Mouse (Mus musculus): ENCODE measurements around the gene Ankrd60.

Gene Ankrd60

DNA sequence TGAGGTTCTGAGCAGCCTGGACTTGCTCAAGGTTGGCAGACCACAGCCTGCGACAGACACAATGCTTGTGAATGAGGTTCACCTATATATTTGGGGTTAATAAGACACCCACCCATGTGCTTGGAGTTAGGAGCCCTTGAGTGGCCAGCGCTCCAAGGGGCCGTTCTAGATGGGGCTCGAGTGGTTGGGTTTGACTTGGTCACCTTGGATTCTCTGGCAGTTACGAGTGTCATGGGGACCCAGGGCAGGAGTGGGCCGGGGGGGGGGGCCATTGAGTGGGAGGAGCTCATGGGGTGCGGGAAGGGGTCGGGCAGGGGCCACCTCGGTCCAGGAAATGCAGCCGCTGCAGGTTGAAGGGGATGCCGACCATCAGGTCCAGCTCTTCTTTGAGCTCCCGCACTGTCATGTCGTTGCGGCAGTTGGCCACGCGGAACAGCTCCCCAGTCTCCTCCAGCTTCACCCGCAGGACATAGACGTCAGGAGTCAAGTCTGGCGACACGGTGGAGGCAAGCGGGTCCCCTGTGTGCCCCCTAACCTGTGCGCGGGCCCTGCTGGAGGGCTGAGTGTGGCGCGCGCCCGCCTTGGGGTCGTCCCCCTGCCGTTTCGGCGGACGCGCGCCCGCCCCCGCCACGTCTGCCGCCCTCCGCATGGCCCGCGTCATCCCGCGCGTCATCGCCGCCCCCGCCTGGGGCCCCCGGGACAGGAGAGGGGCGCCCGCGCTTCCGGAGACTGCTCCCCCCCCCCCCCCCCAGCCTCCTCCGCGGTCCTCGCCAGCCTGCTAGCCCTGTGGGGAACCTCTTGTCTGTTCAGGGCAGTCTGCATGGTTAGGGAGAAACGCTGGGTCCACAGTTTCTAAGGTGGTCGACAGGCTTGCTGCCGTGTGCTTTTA, at the start of gene Ankrd60:
Gene Ankrd60 (minus strand): TSS at position 697 of the 889 bp plus-strand sequence.
- DNase-seq, result no peak

DNA sequence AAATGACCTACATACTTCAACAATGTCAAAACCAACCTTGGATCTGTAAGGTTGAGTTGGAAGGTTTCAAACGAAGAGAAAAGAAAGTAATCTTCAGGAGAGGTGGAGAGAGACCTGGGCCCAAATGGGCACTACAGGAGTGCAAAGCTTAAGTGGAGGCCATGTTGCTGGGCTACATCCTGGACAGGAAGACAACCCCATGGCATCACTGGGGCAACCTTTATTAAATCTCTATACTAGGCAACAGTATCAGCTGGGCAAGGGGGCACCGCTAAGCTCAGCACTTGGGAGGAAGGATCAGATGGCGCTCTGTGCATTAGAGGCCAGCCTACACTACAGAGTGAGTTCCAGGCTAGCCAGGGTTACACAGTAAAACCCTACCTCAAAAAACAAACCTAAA, 47.6 kb upstream of the Ankrd60 start:
- no peak for DNase-seq

DNA sequence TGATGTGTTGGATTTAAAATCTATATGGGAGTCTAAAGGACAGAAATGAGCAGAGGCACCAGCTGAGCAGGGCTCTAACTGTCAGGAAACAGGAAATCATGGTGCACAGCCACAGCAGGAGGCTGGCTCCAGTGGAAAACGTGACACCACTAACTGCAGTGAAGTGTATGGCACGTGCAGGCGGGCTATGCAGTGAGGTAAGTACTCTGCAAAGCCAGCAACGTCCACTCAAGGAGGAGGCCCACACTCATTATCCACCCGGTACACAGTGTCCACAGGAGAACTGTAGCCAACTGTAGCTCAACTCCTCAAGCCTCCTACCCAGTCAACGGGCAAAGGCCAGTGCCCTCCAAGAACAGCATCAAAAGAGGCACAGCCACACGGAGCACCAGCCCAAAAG, 46.5 kb upstream of the Ankrd60 start:
- DNase-seq, result no peak

GRCm38 (mm10) chr2:173622173-173622601, 44.0 kb upstream of the Ankrd60 start:
- no peak for DNase-seq

DNA sequence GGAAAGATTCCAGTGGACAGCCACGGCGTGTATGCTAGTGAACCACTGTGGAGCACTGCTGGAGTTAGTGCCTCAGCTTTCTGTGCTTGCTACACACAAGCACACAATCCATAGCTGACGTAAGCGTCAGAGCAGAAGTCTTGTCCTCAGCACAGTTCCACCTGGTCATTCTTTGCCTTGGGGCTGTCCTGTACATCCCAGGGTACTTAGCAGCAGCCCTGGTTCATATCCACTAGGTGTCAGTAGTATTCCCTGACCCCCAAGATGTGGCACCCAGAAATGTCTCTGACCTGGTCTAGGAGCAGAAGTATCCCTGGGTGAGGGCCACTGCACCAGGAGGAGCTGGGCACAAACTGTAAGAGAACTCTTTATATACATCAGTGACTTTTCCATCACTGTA, 42.5 kb upstream of the Ankrd60 start:
- DNase-seq, result no peak

DNA sequence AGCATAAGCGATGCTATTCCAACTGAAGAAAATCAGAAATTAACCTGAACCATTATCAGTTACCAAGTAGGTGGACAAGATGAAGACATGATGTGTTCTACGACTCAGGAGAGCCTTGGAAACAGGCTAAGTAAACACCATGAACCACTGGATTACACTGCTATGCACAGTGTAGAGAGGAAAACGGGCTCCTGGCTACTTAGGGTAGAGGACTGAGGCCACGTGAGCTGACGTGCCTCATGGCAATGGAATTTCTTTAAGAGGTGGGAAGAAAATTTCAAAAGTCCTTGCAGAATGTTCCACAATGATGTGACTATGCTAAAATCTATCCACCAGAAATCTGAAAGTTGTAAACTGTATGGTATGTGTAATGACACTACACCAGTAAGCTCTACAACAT, 41.0 kb upstream of the Ankrd60 start:
- DNase-seq, result no peak

- no peak for DNase-seq
These were observed 38.0 kb upstream of the Ankrd60 start for GRCm38 (mm10) chr2:173616156-173616555.

DNA sequence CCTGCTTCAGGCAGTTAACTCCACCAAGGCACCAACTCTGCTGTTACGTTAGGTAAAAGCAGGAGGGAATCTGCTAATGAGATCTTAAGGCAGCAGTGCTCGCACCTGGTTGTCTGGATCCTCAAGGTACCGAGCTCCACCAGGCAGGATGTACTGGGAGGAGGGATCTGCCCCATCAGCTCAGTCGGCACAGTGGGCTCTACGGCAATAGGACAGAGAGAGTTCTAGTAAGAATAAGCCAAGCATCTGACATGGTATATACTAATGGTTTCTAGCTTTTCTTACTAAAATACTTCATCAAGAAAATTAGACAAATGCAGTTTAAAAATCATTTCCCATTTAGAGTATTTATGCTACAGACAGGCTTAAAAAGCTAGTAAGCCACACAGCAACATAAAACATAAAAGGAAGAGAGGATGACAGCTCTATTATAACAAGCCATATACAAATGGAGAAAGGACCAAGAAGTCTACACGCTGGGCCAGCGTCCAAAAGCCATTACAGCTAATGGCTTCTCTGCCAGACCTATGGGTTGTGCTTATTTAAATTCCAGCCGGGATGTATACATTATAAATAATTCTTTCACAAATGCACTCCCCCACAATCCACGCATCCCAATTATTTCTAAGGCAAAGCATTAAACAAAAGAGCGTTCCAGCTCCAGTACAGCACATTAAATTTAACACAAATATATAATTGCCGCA, 37.4 kb upstream of the Ankrd60 start:
- DNase-seq, result no peak

- no peak for DNase-seq
These were observed 30.1 kb upstream of the Ankrd60 start for GRCm38 (mm10) chr2:173608020-173608958.

DNA sequence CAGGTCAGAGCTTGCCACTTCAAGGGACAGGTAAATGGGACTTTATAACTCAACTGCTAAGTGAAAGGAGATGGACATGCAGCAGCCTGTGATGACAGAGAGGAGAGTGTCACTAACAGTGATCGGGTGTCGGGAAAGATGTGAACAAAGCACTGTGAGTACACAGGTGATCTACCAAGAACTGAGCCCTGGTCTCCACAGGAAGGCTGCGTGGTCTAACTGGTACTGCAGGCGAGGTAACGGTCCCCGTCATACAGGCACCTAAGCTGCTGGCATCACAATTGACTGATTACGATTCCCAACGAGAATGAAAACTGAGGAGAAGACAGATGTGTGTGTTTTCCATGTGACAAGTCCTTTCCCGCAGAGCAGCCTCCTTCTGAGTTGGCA, 28.2 kb upstream of the Ankrd60 start:
- DNase-seq, result no peak

DNA sequence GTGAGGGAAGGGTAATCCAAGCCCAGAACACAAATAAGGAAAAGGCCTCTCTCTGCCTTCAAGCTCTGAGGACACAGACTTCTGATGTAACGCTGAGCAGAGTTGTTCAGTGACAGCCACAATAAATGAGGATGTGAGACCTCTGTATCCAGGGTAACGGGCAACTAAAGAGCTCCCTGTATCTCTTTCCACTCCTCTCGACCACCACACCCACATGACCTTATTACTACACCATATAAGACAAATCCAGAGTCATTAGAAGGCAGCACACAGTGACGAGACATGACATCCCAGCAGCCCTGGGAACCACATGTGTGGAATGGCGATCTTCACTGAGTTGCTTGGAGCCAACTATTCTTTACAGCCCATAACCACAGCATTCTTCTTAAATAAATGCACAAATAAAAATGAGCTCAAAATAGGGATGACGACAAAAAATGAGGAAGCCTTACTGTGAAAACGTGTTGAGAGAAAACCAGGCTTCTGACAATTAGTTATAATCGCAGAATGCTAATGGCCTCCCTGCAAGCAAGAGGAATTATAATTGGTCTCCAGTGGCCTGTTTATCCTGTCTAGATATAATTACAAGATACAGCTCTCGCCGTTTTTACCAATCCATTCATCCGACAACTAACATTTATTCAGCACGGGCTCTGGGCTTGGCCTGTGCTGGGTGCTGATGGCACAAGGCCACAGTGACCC, 27.7 kb upstream of the Ankrd60 start:
- DNase-seq, result no peak

DNA sequence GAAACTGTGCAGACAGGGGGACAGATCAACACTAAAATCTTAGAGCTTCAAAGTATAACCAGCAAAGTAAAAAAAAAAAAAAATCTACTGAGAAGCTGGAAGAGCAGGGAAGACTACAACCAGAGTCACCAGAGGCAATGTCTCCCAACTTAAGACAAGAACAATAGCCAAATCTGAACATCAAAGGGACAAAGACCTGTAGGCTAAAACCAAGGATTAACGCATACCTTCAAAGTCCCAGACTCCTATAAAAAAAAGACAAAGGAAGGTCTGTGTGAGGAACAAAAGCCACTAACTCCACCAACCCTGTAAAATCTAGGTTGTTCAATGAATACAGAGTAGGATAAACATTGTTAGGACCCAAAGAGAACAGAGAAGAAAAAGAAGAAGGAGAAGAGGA, 23.7 kb upstream of the Ankrd60 start:
- no peak for DNase-seq

DNA sequence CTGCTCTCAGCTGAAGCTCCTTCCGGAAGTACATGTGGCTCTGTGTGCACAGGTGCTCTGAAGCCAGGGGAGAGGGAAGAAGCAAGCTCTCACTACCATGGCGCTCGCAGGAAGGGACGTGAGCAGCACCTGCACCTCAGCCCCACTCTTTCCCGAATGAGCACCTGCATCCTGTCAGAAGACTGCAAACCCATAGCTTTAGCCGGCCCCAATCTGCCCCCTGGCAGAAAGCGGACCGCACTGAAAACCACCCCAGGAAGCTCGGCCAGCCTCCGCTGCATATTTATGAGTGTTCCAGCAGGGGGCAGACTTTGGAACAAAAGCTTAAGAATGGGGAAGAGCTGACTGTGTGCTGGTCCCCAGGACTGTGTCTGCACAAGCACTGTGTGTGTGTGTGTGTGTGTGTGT, 17.2 kb upstream of the Ankrd60 start:
- no peak for DNase-seq

- no peak for DNase-seq
These were observed 16.3 kb upstream of the Ankrd60 start for GRCm38 (mm10) chr2:173594313-173595063.

DNA sequence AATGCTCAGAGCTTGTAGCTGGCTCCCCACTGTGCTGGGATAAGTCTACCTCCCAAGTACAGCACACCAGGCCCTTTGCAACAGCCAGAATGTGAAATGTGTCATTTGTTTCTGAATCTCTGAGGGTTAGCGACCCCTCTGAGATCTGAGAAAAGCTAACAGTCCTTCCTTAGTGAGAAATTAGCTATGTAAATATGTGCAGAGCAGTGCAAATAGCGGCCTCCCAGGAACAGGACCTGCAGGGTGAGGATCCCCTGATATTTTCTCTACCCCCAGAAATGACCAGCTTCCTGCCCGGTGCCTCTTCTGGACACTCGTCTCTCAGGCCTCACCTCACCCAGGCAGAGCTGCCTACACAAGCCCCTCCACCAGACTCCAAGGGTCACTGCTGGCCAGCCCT, 15.7 kb upstream of the Ankrd60 start:
- no peak for DNase-seq

- no peak for DNase-seq
These were observed 14.6 kb upstream of the Ankrd60 start for GRCm38 (mm10) chr2:173592781-173593180.

GRCm38 (mm10) chr2:173587411-173587810, 9.2 kb upstream of the Ankrd60 start:
- DNase-seq, result no peak

DNA sequence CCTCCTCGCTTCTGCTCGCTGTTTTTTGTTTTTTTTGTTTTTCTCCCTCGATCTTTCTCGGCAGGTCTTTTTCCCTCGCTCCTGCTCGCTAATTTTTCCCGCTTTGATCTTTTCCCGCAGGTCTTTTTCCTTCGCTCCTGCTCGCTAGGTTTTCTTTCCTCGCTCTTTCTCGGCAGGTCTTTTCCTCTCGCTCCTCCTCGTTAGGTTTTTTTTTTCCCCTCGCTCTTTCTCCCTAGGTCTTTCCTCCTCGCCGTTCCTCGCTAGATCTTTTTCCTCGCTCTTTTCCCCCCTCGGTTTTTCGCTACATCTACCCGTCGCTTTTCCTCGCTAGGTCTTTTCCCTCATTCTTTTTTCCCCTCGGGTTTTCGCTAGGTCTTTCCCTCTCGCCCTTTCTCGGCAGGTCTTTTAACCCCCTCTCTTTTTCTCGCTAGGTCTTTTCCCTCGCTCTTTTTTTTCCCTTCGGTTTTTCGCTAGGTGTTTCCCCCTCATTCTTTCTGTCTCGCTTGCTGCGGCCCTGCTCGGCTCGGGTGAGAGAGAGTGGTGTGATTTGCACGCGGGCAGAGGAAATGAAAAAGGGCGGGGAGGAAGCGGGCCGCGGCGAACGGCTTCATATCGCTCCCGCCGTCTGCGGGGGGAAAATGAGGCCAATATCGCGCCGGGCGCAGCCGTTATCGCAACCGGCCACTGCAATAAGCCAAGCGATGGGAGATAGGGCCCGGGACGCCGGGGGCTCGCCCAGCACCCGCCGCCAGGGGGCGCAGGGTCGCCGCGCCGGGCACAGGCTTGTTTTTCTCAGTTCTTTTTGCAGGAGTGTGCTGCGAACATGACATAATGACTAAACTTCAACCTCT, 8.2 kb upstream of the Ankrd60 start:
- peak; percentile 38 for DNase-seq

DNA sequence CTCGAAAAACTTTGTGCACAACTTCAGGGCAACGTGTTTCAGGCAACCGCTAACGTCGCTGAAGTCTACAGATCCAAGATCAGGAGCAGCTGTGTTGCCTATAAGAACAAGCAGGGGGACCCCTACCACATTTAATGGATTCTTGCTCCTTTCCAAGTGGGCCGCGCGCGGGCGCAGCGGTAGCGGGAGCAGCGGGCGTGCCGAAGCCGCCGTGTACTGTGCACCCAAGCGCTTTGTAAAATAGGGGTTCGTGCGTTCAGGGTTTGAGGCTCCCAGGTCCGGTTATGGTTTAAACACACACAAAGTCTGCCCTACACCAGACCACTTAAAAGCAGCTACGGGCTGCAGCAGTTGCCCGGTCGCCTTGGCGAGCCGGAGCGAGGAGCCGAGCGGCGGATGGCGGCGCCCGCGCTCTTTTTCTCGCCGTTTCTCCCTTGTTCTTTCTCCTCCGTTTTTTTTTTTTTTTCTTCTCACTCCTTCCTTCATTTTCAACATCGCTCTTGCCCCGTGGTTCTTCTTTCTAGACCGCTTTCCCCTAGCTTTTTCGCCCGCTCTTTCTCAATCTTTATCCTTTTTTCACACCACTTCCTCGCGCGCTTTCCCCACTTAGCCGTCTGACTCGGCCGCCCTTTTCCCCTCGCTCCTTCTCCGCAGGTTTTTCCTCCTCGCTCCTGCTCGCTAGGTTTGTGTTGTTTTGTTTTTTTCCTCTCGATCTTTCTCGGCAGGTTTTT, 7.4 kb upstream of the Ankrd60 start:
- peak; percentile 34 for DNase-seq

DNA sequence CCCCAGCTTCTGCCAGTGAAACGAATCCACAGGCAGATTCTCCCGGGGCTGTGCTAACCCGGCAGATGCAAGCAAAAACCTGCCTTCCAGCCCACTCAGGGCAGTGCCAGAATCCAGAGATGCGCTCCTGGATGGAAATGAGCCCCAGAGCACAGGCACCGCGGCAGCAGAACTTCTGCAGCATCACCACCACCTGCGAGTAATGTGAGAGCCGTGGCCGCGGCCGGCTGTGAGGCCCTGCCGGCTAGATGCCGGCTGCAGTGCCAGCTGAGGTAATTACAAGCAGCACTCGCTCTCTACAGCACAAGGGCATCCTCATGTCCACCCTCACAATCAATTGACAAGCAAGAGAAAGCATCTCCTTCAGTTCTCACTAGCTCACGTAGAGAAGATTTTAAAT, 6.2 kb upstream of the Ankrd60 start:
- DNase-seq, result no peak
